Comparison of ENCODE assay signal across 25 mouse cellular contexts in the genomic region with DNA sequence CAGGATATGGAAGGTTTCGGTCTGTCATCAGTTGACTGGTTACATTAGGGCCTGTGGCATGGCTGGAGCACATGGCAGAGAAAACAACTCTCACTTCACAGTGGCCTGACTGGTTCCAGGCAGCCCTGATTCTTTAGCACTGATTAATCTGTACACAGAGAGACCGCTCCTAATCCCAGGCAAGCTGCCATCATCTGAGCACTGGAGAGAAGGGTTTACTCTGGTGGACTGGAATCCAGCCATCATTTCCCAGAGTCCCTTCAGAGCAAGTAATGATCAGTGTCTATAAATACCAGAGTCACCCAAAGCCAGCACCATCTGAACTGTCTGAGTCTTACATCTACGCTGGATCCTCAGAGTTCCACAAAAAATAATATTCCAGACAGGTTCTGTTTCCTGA. TPM values are rescaled to one million over a fixed set of nuclear protein-coding genes. Genes with fewer than 3 reads are reported as not detected.
DNase-seq lines count a peak whose midpoint lies in the region; ATAC-seq and TF ChIP-seq lines count a peak whose summit lies in the region.
"Had no signal": no experiment of that assay in that cellular context is flagged by ENCODE, and none has a peak within 500 bp of the region (broad histone marks: within the 10 kb centered on the region; RNA-seq: fewer than 3 reads in every experiment).

No protein-coding gene starts in this region.

- no peak overlapping the region for H3K27ac ChIP-seq in gastrocnemius, adult 2 months
- H3K27ac ChIP-seq in layer of hippocampus, adult 2 months: peak overlapping the region; percentile 73
- H3K27ac ChIP-seq in heart, embryonic 16.5 days (ENCODE audit: low read length): 0 out of 2 replicates have a peak overlapping the region, but pooled peaks have one; percentile 12
- H3K27ac ChIP-seq: forebrain, embryonic 15.5 days; heart, embryonic 13.5 days; liver, embryonic 15.5 days; midbrain, embryonic 12.5 days; neural tube, embryonic 12.5 days; stomach, embryonic 15.5 days had no signal

- peaks cover 6% of the 10 kb centered on the region; the same call in 1 of the 2 replicates for H3K36me3 ChIP-seq in heart, embryonic 16.5 days (ENCODE audit: control insufficient read depth, insufficient read depth)
- H3K36me3 ChIP-seq: forebrain, embryonic 15.5 days; midbrain, embryonic 12.5 days; neural tube, embryonic 12.5 days; stomach, embryonic 15.5 days had no signal

- peaks cover 32% of the 10 kb centered on the region for H3K4me1 ChIP-seq in heart, embryonic 16.5 days (ENCODE audit: control insufficient read depth, insufficient read depth, low read length)
- H3K4me1 ChIP-seq: liver, embryonic 15.5 days had no signal

- peaks cover 7% of the 10 kb centered on the region for H3K9me3 ChIP-seq in heart, embryonic 16.5 days (replicated peaks; ENCODE audit: control insufficient read depth, low read length)
- H3K9me3 ChIP-seq: forebrain, embryonic 15.5 days; liver, embryonic 15.5 days; midbrain, embryonic 12.5 days; stomach, embryonic 15.5 days had no signal

- no peak overlapping the region for H3K4me2 ChIP-seq in heart, embryonic 16.5 days (ENCODE audit: low read depth, low read length)
- H3K4me2 ChIP-seq: forebrain, embryonic 15.5 days; heart, embryonic 13.5 days; liver, embryonic 15.5 days; midbrain, embryonic 12.5 days; neural tube, embryonic 12.5 days; stomach, embryonic 15.5 days had no signal

- no peak overlapping the region for H3K9ac ChIP-seq in heart, embryonic 16.5 days (ENCODE audit: low read length)
- H3K9ac ChIP-seq: forebrain, embryonic 15.5 days; heart, embryonic 13.5 days; liver, embryonic 15.5 days; midbrain, embryonic 12.5 days; neural tube, embryonic 12.5 days; stomach, embryonic 15.5 days had no signal

- ATAC-seq in heart, embryonic 16.5 days (replicated peaks; ENCODE audit: extremely low read depth, insufficient read depth, low FRiP score): no peak
- ATAC-seq: forebrain, embryonic 15.5 days; inflammation-experienced regulatory T-cells, adult 6 months had no signal

- WGBS in heart, embryonic 16.5 days: 76% methylated on average over 3 of the region's 3 CpGs

- H3K4me3 ChIP-seq in gastrocnemius, adult 2 months: no peak overlapping the region
- H3K4me3 ChIP-seq in layer of hippocampus, adult 2 months: no peak overlapping the region
- no peak overlapping the region for H3K4me3 ChIP-seq in heart, embryonic 16.5 days (ENCODE audit: low read length)
- H3K4me3 ChIP-seq: forebrain, embryonic 15.5 days; heart, embryonic 13.5 days; liver, embryonic 15.5 days; midbrain, embryonic 12.5 days; neural tube, embryonic 12.5 days; stomach, embryonic 15.5 days had no signal

- intact Hi-C loops in gastrocnemius, adult 2 months (cut with DNase I): no loop called here

- H3K27me3 ChIP-seq in heart, embryonic 16.5 days (ENCODE audit: control insufficient read depth, insufficient read depth, low read length): peaks cover 4% of the 10 kb centered on the region; the same call in 1 of the 2 replicates
- H3K27me3 ChIP-seq: CH12.LX; forebrain, embryonic 15.5 days; neural tube, embryonic 12.5 days; stomach, embryonic 15.5 days had no signal

- peak; percentile 39 for DNase-seq in gastrocnemius, adult 2 months
- DNase-seq in gastrocnemius, adult 8-10 months (ENCODE audit: low spot score in 2 of 2): no peak
- DNase-seq in layer of hippocampus, adult 2 months (ENCODE audit: low spot score in 2 of 2): peak in 1 of 2 experiments; percentile 38
- no peak for DNase-seq in layer of hippocampus, adult 9-10 months (ENCODE audit: low spot score)
- peak; percentile 2 for DNase-seq in NIH3T3 (ENCODE audit: low read depth)
- DNase-seq in ovary, postnatal 14 days (ENCODE audit: low spot score): no peak
- DNase-seq: cerebellum, adult 9-11 months; kidney, adult 2 months; kidney, postnatal 10 days; right cerebral cortex, postnatal 14 days; thymus, adult 18-20 months had no signal

- TF ChIP-seq CTCF in gastrocnemius, adult 2 months (IDR thresholded peaks at IDR 0.05): no peak
- no peak for TF ChIP-seq CTCF in layer of hippocampus, adult 2 months (conservative IDR thresholded peaks at IDR 0.05)

RNA-seq across cellular contexts. Expression of a gene that starts 39.6 kb away (rescaled TPM):
- not detected for total RNA-seq in gastrocnemius, adult 2 months (2021)
- total RNA-seq in gastrocnemius, adult 8-10 months (2022): not detected
- 1 to 10 TPM; 7.3 to 7.6 TPM for total RNA-seq in layer of hippocampus, adult 2 months (2021)
- not detected in 2 replicates for polyA plus RNA-seq in heart, embryonic 16.5 days (2015; fragmentation: Nextera tagmentation; extraction: Ambion mirVana)
- total RNA-seq: CH12.LX; megakaryocyte progenitor cell, adult 5-6 weeks; monocyte, adult 5-6 weeks had no signal
- polyA plus RNA-seq: embryonic facial prominence, embryonic 14.5 days; heart, embryonic 13.5 days; hindbrain, embryonic 11.5 days; inflammation-experienced regulatory T-cells, adult 6 months; kidney, adult 2 months; liver, embryonic 15.5 days; midbrain, embryonic 12.5 days; neural tube, embryonic 12.5 days; stomach, embryonic 15.5 days had no signal

RNA-seq across cellular contexts. Expression of a gene that starts 57.0 kb away (rescaled TPM):
- 10 to 100 TPM; 19.9 to 40.8 TPM for total RNA-seq in gastrocnemius, adult 2 months (2021)
- 10 to 100 TPM; 11.6 to 26.3 (median 16.5) TPM for total RNA-seq in gastrocnemius, adult 8-10 months (2022)
- 10 to 100 TPM; 84.4 to 89.9 TPM for total RNA-seq in layer of hippocampus, adult 2 months (2021)
- polyA plus RNA-seq in heart, embryonic 16.5 days (2015; fragmentation: Nextera tagmentation; extraction: Ambion mirVana): 25.8 and 28.9 TPM in 2 replicates
- total RNA-seq: megakaryocyte progenitor cell, adult 5-6 weeks; MEL; monocyte, adult 5-6 weeks had no signal

Comparison
In these comparisons a context has a peak if more than half of its experiments do, and no peak if none do; other contexts are left out.
1. DNase-seq: peak in gastrocnemius, adult 2 months (single experiment) and NIH3T3 (single experiment); none in gastrocnemius, adult 8-10 months (0 of 2), layer of hippocampus, adult 9-10 months (single experiment) and ovary, postnatal 14 days (single experiment).
2. RNA of a gene that starts 39.6 kb away (total RNA-seq): 7.3 to 7.6 TPM in layer of hippocampus, adult 2 months; not detected in gastrocnemius, adult 2 months and not detected in gastrocnemius, adult 8-10 months; every median in the first group is over 4 times any median in the second.